Mouse (Mus musculus): ENCODE measurements around the gene Specc1. TPM values are rescaled to one million over a fixed set of nuclear protein-coding genes. Genes with fewer than 3 reads are reported as not detected.
A peak's percentile ranks its signal among the peaks of the same experiment; 100 is the strongest.

Specc1 gene
- polyA plus RNA-seq, 1 experiment from 2014 or later, result 8.7 TPM

GRCm38 (mm10) chr11:62248401-62249244 is 292.1 kb downstream of the Specc1 start, which contains the start of gene Adora2b:
TSS of gene Adora2b (plus strand) at chr11:62248984.
- Histone ChIP-seq H3K27me3 (ENCODE audit: insufficient read depth, low read length) (peaks cover 7% of the 10 kb centered on the region; the same call in 1 of the 2 replicates), H3K27ac (no peak within 1 kb of the TSS), H3K4me1 (replicated peaks; ENCODE audit: insufficient read depth, low read length) (peaks cover 9% of the 10 kb centered on the region; the same call in 1 of the 2 replicates), H3K4me3 (replicated peaks; ENCODE audit: low read depth, low read length) (peak within 1 kb of the TSS; percentile 54), H3K9me3 (replicated peaks; ENCODE audit: low read length) (no peaks in the 10 kb centered on the region), H3K36me3 (ENCODE audit: insufficient read depth, low read length) (no peaks in the 10 kb centered on the region), H3K9ac (ENCODE audit: low read depth, low read length) (peak within 1 kb of the TSS; percentile 57), H3K4me2 (ENCODE audit: low read length) (peak within 1 kb of the TSS; percentile 99)
- ATAC-seq (replicated peaks; ENCODE audit: low FRiP score, low read depth) (peak; percentile 91), DNase-seq (ENCODE audit: low spot score) (peak; percentile 80)
- 1% methylated on average over 69 of the region's 69 CpGs for WGBS
- TF ChIP-seq CTCF (IDR thresholded peaks at IDR 0.05; ENCODE audit: low read depth), result no peak

GRCm38 (mm10) chr11:62249266-62250037 is 292.9 kb downstream of the Specc1 start:
- peak; percentile 55 for DNase-seq (ENCODE audit: low spot score)
- Histone ChIP-seq H3K9me3 (replicated peaks; ENCODE audit: low read length) (no peaks in the 10 kb centered on the region), H3K27ac (no peak overlapping the region), H3K36me3 (ENCODE audit: insufficient read depth, low read length) (no peaks in the 10 kb centered on the region), H3K27me3 (ENCODE audit: insufficient read depth, low read length) (peaks cover 7% of the 10 kb centered on the region; the same call in 1 of the 2 replicates), H3K4me1 (replicated peaks; ENCODE audit: insufficient read depth, low read length) (peaks cover 9% of the 10 kb centered on the region; the same call in 1 of the 2 replicates), H3K4me2 (ENCODE audit: low read length) (peak overlapping the region; percentile 99), H3K4me3 (replicated peaks; ENCODE audit: low read depth, low read length) (peak overlapping the region; percentile 54), H3K9ac (ENCODE audit: low read depth, low read length) (peak overlapping the region; percentile 57)
- ATAC-seq (replicated peaks; ENCODE audit: low FRiP score, low read depth), result 0 out of 2 replicates have a peak, but pooled peaks have one; percentile 18
- peak; percentile 44; the same call in 1 of the 2 replicates for TF ChIP-seq CTCF (IDR thresholded peaks at IDR 0.05; ENCODE audit: low read depth)
- 3% methylated on average over 35 of the region's 35 CpGs for WGBS

GRCm38 (mm10) chr11:62251047-62251446 is 294.5 kb downstream of the Specc1 start:
- H3K36me3 ChIP-seq (ENCODE audit: insufficient read depth, low read length), result no peaks in the 10 kb centered on the region
- ATAC-seq (replicated peaks; ENCODE audit: low FRiP score, low read depth), result no peak
- peak overlapping the region; percentile 16; the same call in 1 of the 2 replicates for H3K4me2 ChIP-seq (ENCODE audit: low read length)
- peaks cover 7% of the 10 kb centered on the region; the same call in 1 of the 2 replicates for H3K27me3 ChIP-seq (ENCODE audit: insufficient read depth, low read length)
- peak; percentile 57 for DNase-seq (ENCODE audit: low spot score)
- no peaks in the 10 kb centered on the region for H3K9me3 ChIP-seq (replicated peaks; ENCODE audit: low read length)
- peaks cover 9% of the 10 kb centered on the region; the same call in 1 of the 2 replicates for H3K4me1 ChIP-seq (replicated peaks; ENCODE audit: insufficient read depth, low read length)
- 50% methylated on average over 11 of the region's 11 CpGs for WGBS
- no peak overlapping the region for H3K9ac ChIP-seq (ENCODE audit: low read depth, low read length)
- no peak overlapping the region for H3K27ac ChIP-seq
- H3K4me3 ChIP-seq (replicated peaks; ENCODE audit: low read depth, low read length), result no peak overlapping the region
- TF ChIP-seq CTCF (IDR thresholded peaks at IDR 0.05; ENCODE audit: low read depth), result no peak

GRCm38 (mm10) chr11:62253380-62253779 is 296.8 kb downstream of the Specc1 start:
- Histone ChIP-seq H3K9me3 (replicated peaks; ENCODE audit: low read length) (no peaks in the 10 kb centered on the region), H3K27me3 (ENCODE audit: insufficient read depth, low read length) (peaks cover 7% of the 10 kb centered on the region; the same call in 1 of the 2 replicates), H3K27ac (no peak overlapping the region), H3K4me2 (ENCODE audit: low read length) (no peak overlapping the region), H3K4me3 (replicated peaks; ENCODE audit: low read depth, low read length) (no peak overlapping the region), H3K36me3 (ENCODE audit: insufficient read depth, low read length) (no peaks in the 10 kb centered on the region), H3K4me1 (replicated peaks; ENCODE audit: insufficient read depth, low read length) (peaks cover 6% of the 10 kb centered on the region; the same call in 1 of the 2 replicates), H3K9ac (ENCODE audit: low read depth, low read length) (no peak overlapping the region)
- 83% methylated on average over 5 of the region's 5 CpGs for WGBS
- no peak for DNase-seq (ENCODE audit: low spot score)
- ATAC-seq (replicated peaks; ENCODE audit: low FRiP score, low read depth), result no peak
- TF ChIP-seq CTCF (IDR thresholded peaks at IDR 0.05; ENCODE audit: low read depth), result no peak

- no peak for DNase-seq (ENCODE audit: low spot score)
- Histone ChIP-seq H3K4me3 (replicated peaks; ENCODE audit: low read depth, low read length) (no peak overlapping the region), H3K27ac (no peak overlapping the region), H3K27me3 (ENCODE audit: insufficient read depth, low read length) (no peaks in the 10 kb centered on the region), H3K4me1 (replicated peaks; ENCODE audit: insufficient read depth, low read length) (no peaks in the 10 kb centered on the region), H3K9me3 (replicated peaks; ENCODE audit: low read length) (no peaks in the 10 kb centered on the region), H3K9ac (ENCODE audit: low read depth, low read length) (no peak overlapping the region), H3K36me3 (ENCODE audit: insufficient read depth, low read length) (no peaks in the 10 kb centered on the region), H3K4me2 (ENCODE audit: low read length) (no peak overlapping the region)
- WGBS, result 46% methylated on average over 5 of the region's 5 CpGs
- no peak for TF ChIP-seq CTCF (IDR thresholded peaks at IDR 0.05; ENCODE audit: low read depth)
- ATAC-seq (replicated peaks; ENCODE audit: low FRiP score, low read depth), result peak; percentile 68; the same call in 1 of the 2 replicates
These were observed 302.7 kb downstream of the Specc1 start for GRCm38 (mm10) chr11:62259214-62259613.

GRCm38 (mm10) chr11:62263599-62263998 is 307.0 kb downstream of the Specc1 start:
- ATAC-seq (replicated peaks; ENCODE audit: low FRiP score, low read depth), result no peak
- H3K27me3 ChIP-seq (ENCODE audit: insufficient read depth, low read length), result no peaks in the 10 kb centered on the region
- DNase-seq (ENCODE audit: low spot score), result no peak
- 73% methylated on average over 7 of the region's 7 CpGs for WGBS
- H3K36me3 ChIP-seq (ENCODE audit: insufficient read depth, low read length), result no peaks in the 10 kb centered on the region
- H3K9me3 ChIP-seq (replicated peaks; ENCODE audit: low read length), result no peaks in the 10 kb centered on the region
- no peaks in the 10 kb centered on the region for H3K4me1 ChIP-seq (replicated peaks; ENCODE audit: insufficient read depth, low read length)
- no peak for TF ChIP-seq CTCF (IDR thresholded peaks at IDR 0.05; ENCODE audit: low read depth)
- H3K4me2 ChIP-seq (ENCODE audit: low read length), result no peak overlapping the region
- H3K4me3 ChIP-seq (replicated peaks; ENCODE audit: low read depth, low read length), result no peak overlapping the region
- H3K9ac ChIP-seq (ENCODE audit: low read depth, low read length), result no peak overlapping the region
- no peak overlapping the region for H3K27ac ChIP-seq
